Mouse (Mus musculus) spleen, adult 2 months (tissue): ENCODE measurements around the gene Tbx3.

Experiments
- CTCF ChIP-seq: fragments of 200-500 bp; IDR thresholded peaks from 2 replicates; pipeline ENCODE4 v1.5.1; 2011; ENCODE audit warnings: mild to moderate bottlenecking, inconsistent platforms; ENCODE audit not compliant: insufficient read depth, insufficient read length, insufficient replicate concordance; ENCODE audit errors: extremely low read depth
- POLR2A ChIP-seq: fragments of 200-500 bp; IDR thresholded peaks from 2 replicates; pipeline ENCODE4 v1.6.1; 2011; ENCODE audit warnings: low read depth, low read length, inconsistent platforms

DNA sequence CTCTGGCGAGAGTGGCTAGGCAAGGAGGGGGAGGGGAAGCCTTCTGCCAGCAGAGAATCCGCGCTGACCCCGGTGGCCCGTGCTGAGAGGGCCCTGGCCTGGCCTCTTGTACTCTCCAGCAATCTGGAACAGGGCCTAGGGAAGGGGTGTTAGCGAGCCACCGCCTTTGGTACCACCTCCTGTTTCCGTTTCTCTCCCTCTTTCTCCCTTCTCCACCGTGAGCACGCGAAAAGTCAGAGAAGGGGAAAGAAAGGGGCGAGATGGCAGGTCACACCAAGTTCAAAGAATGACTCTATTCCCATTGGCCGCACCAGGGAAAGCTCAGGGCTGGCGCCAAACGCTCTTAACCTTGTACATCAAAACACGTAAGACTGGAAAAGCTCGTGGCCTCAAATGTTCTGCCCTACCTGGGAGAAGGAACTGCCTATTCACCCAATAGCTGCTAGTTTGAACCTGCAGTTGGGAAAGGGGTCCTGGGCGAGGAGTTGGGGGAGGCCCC is 1.5 kb upstream of the Tbx3 start:
- TF ChIP-seq CTCF (no peak), POLR2A (no peak)
